Mouse (Mus musculus): ENCODE results near the gene Pds5a.

GRCm38 (mm10) chr5:65688806-65689205 is 9.3 kb downstream of the Pds5a start:
- TF ChIP-seq CHD2 (IDR thresholded peaks at IDR 0.05; ENCODE audit: low read length), result no peak
- TF ChIP-seq RCOR1 (IDR thresholded peaks at IDR 0.05; ENCODE audit: low read depth, low read length), result no peak
- TF ChIP-seq TCF12 (IDR thresholded peaks at IDR 0.05; ENCODE audit: low read depth, low read length), result no peak
- TF ChIP-seq POLR2A (IDR thresholded peaks at IDR 0.05; ENCODE audit: control insufficient read depth in 1 of 2, insufficient read depth in 1 of 2, low read depth in 1 of 2, low read length in 2 of 2, poor library complexity in 1 of 2), result no peak
- no peak for TF ChIP-seq TBP (IDR thresholded peaks at IDR 0.05; ENCODE audit: low read depth, low read length)
- no peak for TF ChIP-seq CTCF (IDR thresholded peaks at IDR 0.05 in 2 of 3, conservative IDR thresholded peaks at IDR 0.05 in 1 of 3; ENCODE audit: control insufficient read depth in 1 of 3, insufficient read depth in 1 of 3, low read depth in 2 of 3, low read length in 3 of 3, poor library complexity in 1 of 3, severe bottlenecking in 1 of 3)
- TF ChIP-seq TAL1 (IDR thresholded peaks at IDR 0.05; ENCODE audit: low read length), result no peak
- no peak for TF ChIP-seq NELFE (IDR thresholded peaks at IDR 0.05; ENCODE audit: low read depth, low read length)
- no peak for TF ChIP-seq ZNF384 (IDR thresholded peaks at IDR 0.05; ENCODE audit: low read depth, low read length)
- TF ChIP-seq MAX (IDR thresholded peaks at IDR 0.05; ENCODE audit: low read length), result no peak

All from MEL (cell line).